Mouse (Mus musculus): ENCODE measurements around the gene Dot1l. TPM values are rescaled to one million over a fixed set of nuclear protein-coding genes. Genes with fewer than 3 reads are reported as not detected.

The Dot1l gene
- polyA plus RNA-seq, 1 experiment from 2014 or later = 13.8 TPM

DNA sequence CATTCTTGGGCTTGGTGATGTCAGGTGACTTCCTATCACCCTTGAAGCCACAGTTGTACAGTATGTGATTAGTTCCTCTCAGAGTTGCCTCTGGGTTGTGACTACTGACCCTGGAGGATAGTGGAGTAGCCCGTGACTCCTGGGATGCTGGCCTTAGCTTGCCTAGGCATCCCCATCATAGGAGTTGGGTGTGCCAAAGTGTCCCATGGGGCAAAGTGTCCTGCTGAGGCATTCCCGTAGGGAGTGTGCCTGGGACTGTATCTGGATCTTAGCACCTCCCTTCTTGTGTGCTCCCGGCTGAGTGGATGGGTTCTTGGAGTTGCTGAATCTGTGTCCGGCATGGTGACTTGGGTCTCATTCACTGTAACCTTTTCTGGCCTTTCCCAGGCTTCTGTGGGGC, 20.0 kb downstream of the Dot1l start:
- Histone ChIP-seq H3K4me1 (ENCODE audit: control insufficient read depth, insufficient read depth, low read length) (no peaks in the 10 kb centered on the region), H3K27ac (replicated peaks; ENCODE audit: low read depth, low read length) (no peak overlapping the region), H3K27me3 (ENCODE audit: control insufficient read depth, insufficient read depth, low read length) (no peaks in the 10 kb centered on the region), H3K36me3 (replicated peaks; ENCODE audit: control insufficient read depth, insufficient read depth, low read depth, low read length) (peaks cover 13% of the 10 kb centered on the region; the same call in 1 of the 2 replicates), H3K4me3 (ENCODE audit: low read depth, low read length) (no peak overlapping the region), H3K4me2 (ENCODE audit: low read depth, low read length) (no peak overlapping the region), H3K9me3 (replicated peaks; ENCODE audit: control insufficient read depth, low read length) (no peaks in the 10 kb centered on the region), H3K9ac (replicated peaks; ENCODE audit: low read length) (no peak overlapping the region)
- DNase-seq (ENCODE audit: low spot score) = no peak
- ATAC-seq (replicated peaks; ENCODE audit: insufficient number of reproducible peaks, low FRiP score, low TSS enrichment, low read depth) = 0 out of 2 replicates have a peak, but pooled peaks have one; percentile 10
- 93% methylated on average over 4 of the region's 4 CpGs for WGBS

DNA sequence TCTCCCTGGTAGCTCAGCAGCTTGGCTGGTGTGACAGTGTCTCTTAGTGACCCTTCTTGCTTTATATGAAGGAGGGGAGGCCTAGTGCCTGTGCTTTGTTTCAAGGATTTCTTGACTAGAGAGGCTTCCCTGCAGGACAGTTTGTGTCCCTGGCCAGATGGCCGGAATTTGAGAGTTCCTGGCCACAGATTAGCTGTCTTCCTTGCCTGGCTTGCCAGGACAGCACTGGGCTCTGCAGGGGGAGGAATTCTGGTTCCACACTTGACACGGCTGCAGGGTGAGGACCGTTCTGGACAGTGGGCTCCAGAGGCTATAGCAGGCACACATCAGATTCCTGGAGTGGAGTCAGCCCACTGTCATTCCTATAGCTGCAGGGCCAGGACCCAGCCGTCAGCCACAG, 20.7 kb downstream of the Dot1l start:
- Histone ChIP-seq H3K4me2 (ENCODE audit: low read depth, low read length) (no peak overlapping the region), H3K36me3 (replicated peaks; ENCODE audit: control insufficient read depth, insufficient read depth, low read depth, low read length) (peaks cover 14% of the 10 kb centered on the region), H3K4me3 (ENCODE audit: low read depth, low read length) (no peak overlapping the region), H3K4me1 (ENCODE audit: control insufficient read depth, insufficient read depth, low read length) (no peaks in the 10 kb centered on the region), H3K9me3 (replicated peaks; ENCODE audit: control insufficient read depth, low read length) (no peaks in the 10 kb centered on the region), H3K9ac (replicated peaks; ENCODE audit: low read length) (no peak overlapping the region), H3K27me3 (ENCODE audit: control insufficient read depth, insufficient read depth, low read length) (no peaks in the 10 kb centered on the region), H3K27ac (replicated peaks; ENCODE audit: low read depth, low read length) (no peak overlapping the region)
- no peak for ATAC-seq (replicated peaks; ENCODE audit: insufficient number of reproducible peaks, low FRiP score, low TSS enrichment, low read depth)
- 95% methylated on average over 4 of the region's 4 CpGs for WGBS
- no peak for DNase-seq (ENCODE audit: low spot score)

DNA sequence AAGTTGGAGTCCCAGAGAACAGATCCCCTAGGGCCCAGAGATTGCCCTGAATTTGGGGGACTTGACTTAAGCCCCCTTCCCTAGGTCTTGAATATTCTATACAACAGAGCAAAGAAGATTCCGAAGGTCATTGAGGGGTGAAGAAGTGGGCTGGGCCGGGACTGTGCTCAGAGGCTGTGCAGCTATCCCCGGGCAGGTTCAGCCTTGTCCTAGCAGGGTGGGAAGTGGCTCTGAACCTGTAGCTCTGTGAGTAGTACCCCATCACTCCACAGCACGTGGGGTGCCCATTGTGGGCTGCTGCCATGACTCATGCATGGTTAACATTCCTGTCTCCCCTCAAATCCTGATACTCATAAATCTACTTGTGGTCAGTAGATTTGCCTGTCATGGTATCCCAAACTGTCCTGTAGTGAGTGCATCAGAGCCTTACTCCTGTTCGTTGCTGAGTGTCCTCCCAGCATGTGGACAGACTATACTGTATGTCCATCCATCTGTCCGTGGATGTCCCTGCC, 21.4 kb downstream of the Dot1l start:
- DNase-seq (ENCODE audit: low spot score) (no peak), ATAC-seq (replicated peaks; ENCODE audit: insufficient number of reproducible peaks, low FRiP score, low TSS enrichment, low read depth) (no peak)
- no peaks in the 10 kb centered on the region for H3K4me1 ChIP-seq (ENCODE audit: control insufficient read depth, insufficient read depth, low read length)
- no peak overlapping the region for H3K4me2 ChIP-seq (ENCODE audit: low read depth, low read length)
- H3K27me3 ChIP-seq (ENCODE audit: control insufficient read depth, insufficient read depth, low read length) = no peaks in the 10 kb centered on the region
- no peak overlapping the region for H3K27ac ChIP-seq (replicated peaks; ENCODE audit: low read depth, low read length)
- no peaks in the 10 kb centered on the region for H3K9me3 ChIP-seq (replicated peaks; ENCODE audit: control insufficient read depth, low read length)
- WGBS = 90% methylated on average over 6 of the region's 6 CpGs
- H3K36me3 ChIP-seq (replicated peaks; ENCODE audit: control insufficient read depth, insufficient read depth, low read depth, low read length) = peaks cover 16% of the 10 kb centered on the region
- H3K4me3 ChIP-seq (ENCODE audit: low read depth, low read length) = no peak overlapping the region
- no peak overlapping the region for H3K9ac ChIP-seq (replicated peaks; ENCODE audit: low read length)

DNA sequence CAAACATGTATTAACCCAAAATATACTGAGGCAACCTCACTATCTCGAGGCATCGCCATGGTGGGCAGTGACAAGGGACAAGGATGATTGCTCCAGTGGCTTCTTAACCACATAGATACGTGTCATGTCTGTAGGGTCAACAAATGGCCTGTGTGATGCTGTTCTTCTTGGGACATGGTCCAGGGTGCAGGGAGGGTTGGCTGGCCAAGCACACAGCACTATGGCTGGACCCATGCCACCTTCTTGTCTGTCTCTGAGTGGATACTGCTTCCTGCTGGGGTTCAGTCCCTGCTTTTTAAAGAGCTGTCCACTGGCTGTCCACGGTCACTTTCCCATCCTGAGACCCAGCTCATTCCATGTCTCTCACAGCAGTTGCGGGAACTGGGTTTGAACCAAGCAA, 22.1 kb downstream of the Dot1l start:
- Histone ChIP-seq H3K9ac (replicated peaks; ENCODE audit: low read length) (no peak overlapping the region), H3K4me1 (ENCODE audit: control insufficient read depth, insufficient read depth, low read length) (no peaks in the 10 kb centered on the region), H3K9me3 (replicated peaks; ENCODE audit: control insufficient read depth, low read length) (no peaks in the 10 kb centered on the region), H3K27ac (replicated peaks; ENCODE audit: low read depth, low read length) (no peak overlapping the region), H3K36me3 (replicated peaks; ENCODE audit: control insufficient read depth, insufficient read depth, low read depth, low read length) (peaks cover 18% of the 10 kb centered on the region), H3K4me3 (ENCODE audit: low read depth, low read length) (no peak overlapping the region), H3K4me2 (ENCODE audit: low read depth, low read length) (no peak overlapping the region), H3K27me3 (ENCODE audit: control insufficient read depth, insufficient read depth, low read length) (no peaks in the 10 kb centered on the region)
- DNase-seq (ENCODE audit: low spot score) (no peak), ATAC-seq (replicated peaks; ENCODE audit: insufficient number of reproducible peaks, low FRiP score, low TSS enrichment, low read depth) (no peak)
- 92% methylated on average over 5 of the region's 5 CpGs for WGBS

DNA sequence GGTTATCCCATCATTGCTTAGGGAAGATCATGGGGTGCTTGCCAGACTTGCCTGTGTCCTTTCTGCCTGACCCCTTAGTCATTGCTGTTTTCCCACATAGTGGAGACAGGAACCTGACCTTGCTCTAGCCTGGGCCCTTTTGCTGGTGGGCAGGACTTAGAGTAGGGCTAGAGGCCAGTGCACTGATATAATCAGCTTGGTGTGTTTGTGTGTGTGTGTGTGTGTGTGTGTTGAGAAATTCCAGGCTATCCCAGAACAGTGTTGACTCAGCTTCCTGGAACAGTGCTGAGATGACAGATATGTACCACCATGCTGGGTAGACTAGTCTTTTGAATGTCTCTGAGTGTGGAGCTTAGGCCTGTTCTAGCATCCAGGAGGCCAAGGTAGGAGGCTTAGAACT, 24.6 kb downstream of the Dot1l start:
- Histone ChIP-seq H3K4me2 (ENCODE audit: low read depth, low read length) (no peak overlapping the region), H3K27ac (replicated peaks; ENCODE audit: low read depth, low read length) (no peak overlapping the region), H3K9ac (replicated peaks; ENCODE audit: low read length) (no peak overlapping the region), H3K4me3 (ENCODE audit: low read depth, low read length) (no peak overlapping the region), H3K4me1 (ENCODE audit: control insufficient read depth, insufficient read depth, low read length) (no peaks in the 10 kb centered on the region), H3K27me3 (ENCODE audit: control insufficient read depth, insufficient read depth, low read length) (no peaks in the 10 kb centered on the region), H3K9me3 (replicated peaks; ENCODE audit: control insufficient read depth, low read length) (no peaks in the 10 kb centered on the region), H3K36me3 (replicated peaks; ENCODE audit: control insufficient read depth, insufficient read depth, low read depth, low read length) (peaks cover 26% of the 10 kb centered on the region)
- ATAC-seq (replicated peaks; ENCODE audit: insufficient number of reproducible peaks, low FRiP score, low TSS enrichment, low read depth) (no peak), DNase-seq (ENCODE audit: low spot score) (no peak)

DNA sequence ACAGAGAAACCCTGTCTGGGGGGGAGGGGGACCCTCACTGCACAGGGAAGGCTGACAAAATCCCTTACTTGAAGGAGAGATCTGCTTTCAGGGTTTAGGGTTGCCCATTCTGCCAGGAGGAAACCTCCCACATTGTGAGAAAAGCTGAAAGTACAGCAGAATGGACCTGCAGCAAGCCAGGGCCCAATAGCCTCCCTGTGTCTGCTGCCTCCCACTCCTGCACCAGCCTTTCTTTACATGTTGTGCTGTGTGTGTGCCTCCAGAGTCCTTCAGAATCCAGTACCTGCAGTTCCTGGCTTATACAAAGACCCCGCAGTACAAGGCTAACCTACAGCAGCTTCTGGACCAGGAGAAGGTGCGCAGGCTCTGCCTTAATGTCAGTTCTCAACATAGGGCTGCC, 29.3 kb downstream of the Dot1l start:
- H3K27me3 ChIP-seq (ENCODE audit: control insufficient read depth, insufficient read depth, low read length) = no peaks in the 10 kb centered on the region
- H3K27ac ChIP-seq (replicated peaks; ENCODE audit: low read depth, low read length) = no peak overlapping the region
- ATAC-seq (replicated peaks; ENCODE audit: insufficient number of reproducible peaks, low FRiP score, low TSS enrichment, low read depth) = no peak

DNA sequence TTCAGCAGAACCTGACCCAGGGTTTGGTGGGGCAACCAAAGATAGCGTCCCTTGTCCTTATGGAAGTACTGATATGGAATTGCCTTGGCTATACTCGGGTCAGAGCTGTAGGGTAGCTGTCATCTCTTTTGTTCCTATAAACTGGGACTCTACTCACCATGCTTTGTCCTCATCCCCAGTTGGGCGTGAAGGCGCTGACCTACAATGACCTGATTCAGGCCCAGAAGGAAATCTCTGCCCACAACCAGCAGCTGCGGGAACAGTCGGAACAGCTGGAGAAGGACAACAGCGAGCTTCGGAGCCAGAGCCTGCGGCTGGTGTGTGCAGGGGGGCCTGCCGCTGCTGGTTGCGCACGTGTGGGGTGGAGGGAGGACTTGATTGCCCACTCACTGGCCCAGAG, 29.9 kb downstream of the Dot1l start:
- Histone ChIP-seq H3K9me3 (replicated peaks; ENCODE audit: control insufficient read depth, low read length) (no peaks in the 10 kb centered on the region), H3K4me3 (ENCODE audit: low read depth, low read length) (no peak overlapping the region), H3K4me2 (ENCODE audit: low read depth, low read length) (no peak overlapping the region), H3K4me1 (ENCODE audit: control insufficient read depth, insufficient read depth, low read length) (no peaks in the 10 kb centered on the region), H3K9ac (replicated peaks; ENCODE audit: low read length) (no peak overlapping the region), H3K36me3 (replicated peaks; ENCODE audit: control insufficient read depth, insufficient read depth, low read depth, low read length) (peaks cover 46% of the 10 kb centered on the region), H3K27me3 (ENCODE audit: control insufficient read depth, insufficient read depth, low read length) (no peaks in the 10 kb centered on the region), H3K27ac (replicated peaks; ENCODE audit: low read depth, low read length) (no peak overlapping the region)
- no peak for DNase-seq (ENCODE audit: low spot score)
- 82% methylated on average over 12 of the region's 12 CpGs for WGBS
- no peak for ATAC-seq (replicated peaks; ENCODE audit: insufficient number of reproducible peaks, low FRiP score, low TSS enrichment, low read depth)

More for the DNA sequence above, 29.3 kb downstream of the Dot1l start:
- Histone ChIP-seq H3K4me3 (ENCODE audit: low read depth, low read length) (no peak overlapping the region), H3K4me1 (ENCODE audit: control insufficient read depth, insufficient read depth, low read length) (no peaks in the 10 kb centered on the region), H3K9me3 (replicated peaks; ENCODE audit: control insufficient read depth, low read length) (no peaks in the 10 kb centered on the region), H3K9ac (replicated peaks; ENCODE audit: low read length) (no peak overlapping the region), H3K4me2 (ENCODE audit: low read depth, low read length) (no peak overlapping the region), H3K36me3 (replicated peaks; ENCODE audit: control insufficient read depth, insufficient read depth, low read depth, low read length) (peaks cover 43% of the 10 kb centered on the region)
- DNase-seq (ENCODE audit: low spot score) = no peak
- 95% methylated on average over 2 of the region's 2 CpGs for WGBS

DNA sequence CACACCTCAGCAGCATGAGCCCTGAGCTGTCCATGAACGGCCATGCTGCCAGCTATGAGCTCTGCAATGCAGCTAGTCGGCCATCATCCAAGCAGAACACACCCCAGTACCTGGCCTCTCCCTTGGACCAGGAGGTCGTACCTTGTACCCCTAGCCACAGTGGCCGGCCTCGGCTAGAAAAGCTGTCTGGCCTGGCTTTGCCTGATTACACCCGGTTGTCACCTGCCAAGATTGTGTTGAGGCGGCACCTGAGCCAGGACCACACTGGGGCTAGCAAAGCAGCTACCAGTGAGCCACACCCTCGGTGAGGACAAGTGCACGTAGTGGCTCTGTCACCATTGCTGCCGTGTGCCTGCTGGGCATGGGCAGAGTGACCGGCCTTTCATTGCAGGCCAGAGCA, 31.0 kb downstream of the Dot1l start:
- DNase-seq (ENCODE audit: low spot score) = no peak
- Histone ChIP-seq H3K27ac (replicated peaks; ENCODE audit: low read depth, low read length) (no peak overlapping the region), H3K9me3 (replicated peaks; ENCODE audit: control insufficient read depth, low read length) (no peaks in the 10 kb centered on the region), H3K4me3 (ENCODE audit: low read depth, low read length) (no peak overlapping the region), H3K36me3 (replicated peaks; ENCODE audit: control insufficient read depth, insufficient read depth, low read depth, low read length) (peaks cover 50% of the 10 kb centered on the region), H3K4me2 (ENCODE audit: low read depth, low read length) (no peak overlapping the region), H3K4me1 (ENCODE audit: control insufficient read depth, insufficient read depth, low read length) (no peaks in the 10 kb centered on the region), H3K9ac (replicated peaks; ENCODE audit: low read length) (no peak overlapping the region), H3K27me3 (ENCODE audit: control insufficient read depth, insufficient read depth, low read length) (no peaks in the 10 kb centered on the region)
- no peak for ATAC-seq (replicated peaks; ENCODE audit: insufficient number of reproducible peaks, low FRiP score, low TSS enrichment, low read depth)
- 95% methylated on average over 11 of the region's 11 CpGs for WGBS
